Mouse (Mus musculus) small intestine, adult 2 months (tissue): ENCODE results near the gene Zbtb43.

Source experiments
- CTCF ChIP-seq: fragments of 200-500 bp; IDR thresholded peaks from 2 replicates; pipeline ENCODE4 v1.5.1; 2012; ENCODE audit warnings: low read depth, mild to moderate bottlenecking, control low read depth, inconsistent platforms, low read length, moderate library complexity, mixed read lengths; ENCODE audit not compliant: insufficient replicate concordance, insufficient read length; ENCODE audit errors: extremely low read depth
- POLR2A ChIP-seq: fragments of 200-500 bp; IDR thresholded peaks from 2 replicates; pipeline ENCODE4 v1.6.1; 2012; ENCODE audit warnings: low read depth, mild to moderate bottlenecking, control low read depth, inconsistent platforms, low read length, moderate library complexity

- TF ChIP-seq CTCF (no peak), POLR2A (no peak)
Measured at GRCm38 (mm10) chr2:33442701-33443100, 25.7 kb downstream of the Zbtb43 start.
